Mouse (Mus musculus) limb, embryonic 15.5 days (tissue): ENCODE results near the gene Riox2. TPM values are rescaled to one million over a fixed set of nuclear protein-coding genes. Genes with fewer than 3 reads are reported as not detected.

Experiments used
- ATAC-seq: fragments of 200-750 bp; cut with Nextera tagmentation; 2 replicates; pipeline ENCODE4 v1.8.0; 2017; ENCODE audit warnings: low read depth, moderate TSS enrichment; ENCODE audit not compliant: insufficient number of reproducible peaks, low FRiP score, low TSS enrichment
- H3K27ac ChIP-seq: fragments of 300-500 bp; sonication (generic); 2 replicates; pipeline ENCODE4 v1.5.1; 2015; ENCODE audit warnings: moderate library complexity, mild to moderate bottlenecking, inconsistent platforms
- H3K27me3 ChIP-seq: fragments of 300-500 bp; sonication (generic); 2 replicates; pipeline ENCODE4 v1.6.1; 2015; ENCODE audit warnings: inconsistent platforms
- H3K36me3 ChIP-seq: fragments of 300-500 bp; sonication (generic); 2 replicates; pipeline ENCODE4 v1.6.1; 2015; ENCODE audit warnings: inconsistent platforms
- H3K4me1 ChIP-seq: fragments of 300-500 bp; sonication (generic); 2 replicates; pipeline ENCODE4 v1.6.1; 2015; ENCODE audit warnings: inconsistent platforms
- H3K4me2 ChIP-seq: fragments of 300-500 bp; sonication (generic); 2 replicates; pipeline ENCODE4 v1.6.1; 2015; ENCODE audit warnings: mild to moderate bottlenecking, inconsistent platforms
- H3K4me3 ChIP-seq: fragments of 300-500 bp; sonication (generic); 2 replicates; pipeline ENCODE4 v1.5.1; 2015; ENCODE audit warnings: mild to moderate bottlenecking, inconsistent platforms
- H3K9ac ChIP-seq: fragments of 300-500 bp; sonication (generic); 2 replicates; pipeline ENCODE4 v1.6.1; 2015; ENCODE audit warnings: inconsistent platforms
- H3K9me3 ChIP-seq: fragments of 300-500 bp; sonication (generic); 2 replicates; pipeline ENCODE4 v1.6.1; 2016; ENCODE audit warnings: inconsistent platforms
- WGBS: fragments of 180-500 bp; shearing (Covaris S2); methylation state at CpG from one replicate; pipeline ENCODE4 v1.1.7; 2015; 5-methylcytosine and 5-hydroxymethylcytosine counted together
- polyA plus RNA-seq: library from polyadenylated mRNA; unstranded; fragments of >200 nt; fragmentation: Nextera tagmentation; extraction: Ambion mirVana; gene quantifications from 2 replicates; pipeline ENCODE4 v1.2.1, GENCODE M21; 2015

Gene Riox2
- polyA plus RNA-seq, 1 experiment from 2014 or later = 33.4 TPM

- Histone ChIP-seq H3K36me3 (peaks cover 12% of the 10 kb centered on the region), H3K27ac (no peak overlapping the region), H3K4me3 (no peak overlapping the region), H3K27me3 (no peaks in the 10 kb centered on the region), H3K9me3 (no peaks in the 10 kb centered on the region), H3K4me1 (no peaks in the 10 kb centered on the region), H3K9ac (no peak overlapping the region), H3K4me2 (no peak overlapping the region)
- WGBS = 55% methylated on average over 6 of the region's 6 CpGs
- no peak for ATAC-seq
Measured at GRCm38 (mm10) chr16:59526939-59527338, 55.4 kb downstream of the Riox2 start.

- ATAC-seq = no peak
Measured at GRCm38 (mm10) chr16:59529570-59529969, 58.0 kb downstream of the Riox2 start.

GRCm38 (mm10) chr16:59531243-59531642 lies 59.7 kb downstream of the Riox2 start:
- H3K4me1 ChIP-seq = no peaks in the 10 kb centered on the region
- no peak overlapping the region for H3K4me2 ChIP-seq
- no peaks in the 10 kb centered on the region for H3K9me3 ChIP-seq
- 61% methylated on average over 5 of the region's 5 CpGs for WGBS
- no peak overlapping the region for H3K9ac ChIP-seq
- no peak overlapping the region for H3K27ac ChIP-seq
- H3K36me3 ChIP-seq = peaks cover 25% of the 10 kb centered on the region
- H3K4me3 ChIP-seq = no peak overlapping the region
- ATAC-seq = no peak
- H3K27me3 ChIP-seq = no peaks in the 10 kb centered on the region

More at GRCm38 (mm10) chr16:59529570-59529969, 58.0 kb downstream of the Riox2 start:
- Histone ChIP-seq H3K4me2 (no peak overlapping the region), H3K27me3 (no peaks in the 10 kb centered on the region), H3K9ac (no peak overlapping the region), H3K4me3 (no peak overlapping the region), H3K36me3 (peaks cover 17% of the 10 kb centered on the region), H3K27ac (no peak overlapping the region), H3K4me1 (no peaks in the 10 kb centered on the region), H3K9me3 (no peaks in the 10 kb centered on the region)
- WGBS = 90% methylated on average over 13 of the region's 13 CpGs

- H3K27ac ChIP-seq = no peak overlapping the region
- H3K27me3 ChIP-seq = no peaks in the 10 kb centered on the region
- H3K4me3 ChIP-seq = no peak overlapping the region
- H3K36me3 ChIP-seq = peaks cover 34% of the 10 kb centered on the region
- WGBS = 48% methylated on average over 3 of the region's 3 CpGs
- no peaks in the 10 kb centered on the region for H3K9me3 ChIP-seq
- H3K9ac ChIP-seq = no peak overlapping the region
- ATAC-seq = no peak
- H3K4me1 ChIP-seq = no peaks in the 10 kb centered on the region
- no peak overlapping the region for H3K4me2 ChIP-seq
Measured at GRCm38 (mm10) chr16:59532561-59532960, 61.0 kb downstream of the Riox2 start.

- peaks cover 31% of the 10 kb centered on the region for H3K36me3 ChIP-seq
- no peak overlapping the region for H3K4me2 ChIP-seq
- no peaks in the 10 kb centered on the region for H3K27me3 ChIP-seq
- no peak overlapping the region for H3K4me3 ChIP-seq
- H3K4me1 ChIP-seq = no peaks in the 10 kb centered on the region
- H3K9me3 ChIP-seq = no peaks in the 10 kb centered on the region
- ATAC-seq = no peak
- WGBS = 77% methylated on average over 11 of the region's 11 CpGs
- H3K27ac ChIP-seq = no peak overlapping the region
- H3K9ac ChIP-seq = no peak overlapping the region
Measured at GRCm38 (mm10) chr16:59534349-59534748, 62.8 kb downstream of the Riox2 start.

- H3K27ac ChIP-seq = no peak overlapping the region
- H3K27me3 ChIP-seq = no peaks in the 10 kb centered on the region
- 80% methylated on average over 5 of the region's 5 CpGs for WGBS
- no peak for ATAC-seq
- no peaks in the 10 kb centered on the region for H3K9me3 ChIP-seq
- H3K9ac ChIP-seq = no peak overlapping the region
- H3K4me3 ChIP-seq = no peak overlapping the region
- no peak overlapping the region for H3K4me2 ChIP-seq
- H3K4me1 ChIP-seq = no peaks in the 10 kb centered on the region
- H3K36me3 ChIP-seq = peaks cover 24% of the 10 kb centered on the region
Measured at GRCm38 (mm10) chr16:59535673-59536072, 64.1 kb downstream of the Riox2 start.

GRCm38 (mm10) chr16:59540944-59541343 lies 69.4 kb downstream of the Riox2 start:
- Histone ChIP-seq H3K4me1 (no peaks in the 10 kb centered on the region), H3K27ac (no peak overlapping the region), H3K9me3 (no peaks in the 10 kb centered on the region), H3K4me2 (no peak overlapping the region), H3K27me3 (no peaks in the 10 kb centered on the region), H3K9ac (no peak overlapping the region), H3K36me3 (peaks cover 14% of the 10 kb centered on the region), H3K4me3 (no peak overlapping the region)
- 87% methylated on average over 3 of the region's 3 CpGs for WGBS
- no peak for ATAC-seq

- H3K36me3 ChIP-seq = peaks cover 10% of the 10 kb centered on the region; the same call in 1 of the 2 replicates
- no peaks in the 10 kb centered on the region for H3K4me1 ChIP-seq
- WGBS = 64% methylated on average over 4 of the region's 4 CpGs
- H3K9ac ChIP-seq = no peak overlapping the region
- no peak for ATAC-seq
- H3K4me3 ChIP-seq = no peak overlapping the region
- no peak overlapping the region for H3K27ac ChIP-seq
- no peak overlapping the region for H3K4me2 ChIP-seq
- no peaks in the 10 kb centered on the region for H3K27me3 ChIP-seq
- H3K9me3 ChIP-seq = no peaks in the 10 kb centered on the region
Measured at GRCm38 (mm10) chr16:59541382-59541781, 69.8 kb downstream of the Riox2 start.

Other genes starting within 250 kb of the Riox2 start
- not detected in 2 replicates for gene Olfr201, start 199.1 kb upstream of the Riox2 start, polyA plus RNA-seq
- gene Olfr202, start 185.0 kb upstream of the Riox2 start, polyA plus RNA-seq = not detected in 2 replicates
- gene Olfr203, start 172.9 kb upstream of the Riox2 start, polyA plus RNA-seq = not detected in 2 replicates
- not detected in 2 replicates for gene Olfr204, start 153.5 kb upstream of the Riox2 start, polyA plus RNA-seq
- gene Olfr205, start 140.6 kb upstream of the Riox2 start, polyA plus RNA-seq = not detected in 2 replicates
- gene Olfr206, start 122.5 kb upstream of the Riox2 start, polyA plus RNA-seq = not detected in 2 replicates
- gene Olfr209, start 107.8 kb upstream of the Riox2 start, polyA plus RNA-seq = not detected in 2 replicates
- gene Gabrr3, start 64.4 kb upstream of the Riox2 start, polyA plus RNA-seq = not detected in 2 replicates
- gene Crybg3, start 129.2 kb downstream of the Riox2 start, polyA plus RNA-seq = 12.0 and 13.8 TPM in 2 replicates
- gene Arl6, start 167.6 kb downstream of the Riox2 start, polyA plus RNA-seq = 25.6 and 26.9 TPM in 2 replicates